Mouse (Mus musculus): ENCODE data around the gene Efcab9. TPM values are rescaled to one million over a fixed set of nuclear protein-coding genes. Genes with fewer than 3 reads are reported as not detected.

Gene Efcab9
- polyA plus RNA-seq, 1 experiment from 2014 or later, result 0.87 TPM

- WGBS, result 56% methylated on average over 2 of the region's 2 CpGs
- no peak for ATAC-seq (ENCODE audit: insufficient read depth, low FRiP score)
- no peaks in the 10 kb centered on the region for H3K36me3 ChIP-seq (ENCODE audit: control insufficient read depth, insufficient read depth, low read length)
- H3K4me3 ChIP-seq (replicated peaks; ENCODE audit: low read length), result no peak overlapping the region
- H3K27me3 ChIP-seq (ENCODE audit: control insufficient read depth, insufficient read depth, low read length), result no peaks in the 10 kb centered on the region
- H3K9me3 ChIP-seq (replicated peaks; ENCODE audit: control insufficient read depth, low read length), result no peaks in the 10 kb centered on the region
- H3K4me1 ChIP-seq (ENCODE audit: control insufficient read depth, insufficient read depth, low read length), result peaks cover 16% of the 10 kb centered on the region
- H3K4me2 ChIP-seq (ENCODE audit: low read depth, low read length), result no peak overlapping the region
- no peak overlapping the region for H3K9ac ChIP-seq (ENCODE audit: low read length)
- H3K27ac ChIP-seq (ENCODE audit: low read length), result no peak overlapping the region
These were observed 36.6 kb downstream of the Efcab9 start for GRCm38 (mm10) chr11:32495283-32495682.

DNA sequence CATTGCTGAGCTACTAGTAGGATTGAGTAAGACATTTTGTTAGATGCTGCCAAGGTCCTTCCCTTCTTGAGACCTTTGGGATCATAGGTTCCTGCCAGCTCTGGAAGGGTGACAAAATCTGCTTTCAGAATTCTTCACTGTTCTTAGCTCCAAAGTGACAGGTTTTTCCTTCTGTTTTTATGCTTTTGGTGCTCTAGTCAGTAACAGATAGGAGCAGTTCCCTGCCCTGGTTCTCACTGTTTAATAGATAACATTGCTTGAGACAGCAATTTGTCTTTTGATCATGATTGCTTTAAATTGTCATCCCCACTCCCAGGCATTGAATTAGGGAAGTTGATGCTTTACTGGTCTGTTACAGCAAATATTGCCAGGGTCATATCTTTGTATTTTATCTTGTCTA is 38.6 kb downstream of the Efcab9 start:
- no peak overlapping the region for H3K4me2 ChIP-seq (ENCODE audit: low read depth, low read length)
- ATAC-seq (ENCODE audit: insufficient read depth, low FRiP score), result no peak

DNA sequence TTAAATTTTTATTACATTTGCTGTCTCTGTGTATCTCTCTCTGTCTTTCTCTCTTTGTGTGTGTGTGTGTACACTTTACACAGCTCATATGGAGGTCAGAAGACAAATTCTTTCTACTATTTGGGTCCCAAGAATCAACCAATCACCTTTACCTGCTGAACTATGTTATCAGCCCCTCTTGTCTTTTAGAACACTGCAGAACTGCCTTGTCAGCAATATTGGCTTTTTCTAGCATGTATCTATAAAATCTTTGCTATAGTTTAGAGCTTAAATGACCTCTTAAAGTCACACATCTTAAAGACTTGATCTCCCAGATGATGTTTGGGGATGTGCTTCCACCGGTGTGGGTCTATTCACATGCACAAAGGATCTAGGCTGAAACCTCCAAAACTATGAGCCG is 40.8 kb downstream of the Efcab9 start:
- 91% methylated on average over 2 of the region's 2 CpGs for WGBS
- Histone ChIP-seq H3K4me3 (replicated peaks; ENCODE audit: low read length) (no peak overlapping the region), H3K9ac (ENCODE audit: low read length) (no peak overlapping the region), H3K27me3 (ENCODE audit: control insufficient read depth, insufficient read depth, low read length) (no peaks in the 10 kb centered on the region), H3K4me2 (ENCODE audit: low read depth, low read length) (no peak overlapping the region), H3K9me3 (replicated peaks; ENCODE audit: control insufficient read depth, low read length) (no peaks in the 10 kb centered on the region), H3K27ac (ENCODE audit: low read length) (no peak overlapping the region), H3K36me3 (ENCODE audit: control insufficient read depth, insufficient read depth, low read length) (no peaks in the 10 kb centered on the region), H3K4me1 (ENCODE audit: control insufficient read depth, insufficient read depth, low read length) (peaks cover 27% of the 10 kb centered on the region)
- no peak for ATAC-seq (ENCODE audit: insufficient read depth, low FRiP score)

More for the DNA sequence above, 38.6 kb downstream of the Efcab9 start:
- no peaks in the 10 kb centered on the region for H3K9me3 ChIP-seq (replicated peaks; ENCODE audit: control insufficient read depth, low read length)
- H3K9ac ChIP-seq (ENCODE audit: low read length), result no peak overlapping the region
- no peaks in the 10 kb centered on the region for H3K36me3 ChIP-seq (ENCODE audit: control insufficient read depth, insufficient read depth, low read length)
- H3K4me3 ChIP-seq (replicated peaks; ENCODE audit: low read length), result no peak overlapping the region
- H3K27me3 ChIP-seq (ENCODE audit: control insufficient read depth, insufficient read depth, low read length), result no peaks in the 10 kb centered on the region
- H3K4me1 ChIP-seq (ENCODE audit: control insufficient read depth, insufficient read depth, low read length), result peaks cover 27% of the 10 kb centered on the region
- no peak overlapping the region for H3K27ac ChIP-seq (ENCODE audit: low read length)

DNA sequence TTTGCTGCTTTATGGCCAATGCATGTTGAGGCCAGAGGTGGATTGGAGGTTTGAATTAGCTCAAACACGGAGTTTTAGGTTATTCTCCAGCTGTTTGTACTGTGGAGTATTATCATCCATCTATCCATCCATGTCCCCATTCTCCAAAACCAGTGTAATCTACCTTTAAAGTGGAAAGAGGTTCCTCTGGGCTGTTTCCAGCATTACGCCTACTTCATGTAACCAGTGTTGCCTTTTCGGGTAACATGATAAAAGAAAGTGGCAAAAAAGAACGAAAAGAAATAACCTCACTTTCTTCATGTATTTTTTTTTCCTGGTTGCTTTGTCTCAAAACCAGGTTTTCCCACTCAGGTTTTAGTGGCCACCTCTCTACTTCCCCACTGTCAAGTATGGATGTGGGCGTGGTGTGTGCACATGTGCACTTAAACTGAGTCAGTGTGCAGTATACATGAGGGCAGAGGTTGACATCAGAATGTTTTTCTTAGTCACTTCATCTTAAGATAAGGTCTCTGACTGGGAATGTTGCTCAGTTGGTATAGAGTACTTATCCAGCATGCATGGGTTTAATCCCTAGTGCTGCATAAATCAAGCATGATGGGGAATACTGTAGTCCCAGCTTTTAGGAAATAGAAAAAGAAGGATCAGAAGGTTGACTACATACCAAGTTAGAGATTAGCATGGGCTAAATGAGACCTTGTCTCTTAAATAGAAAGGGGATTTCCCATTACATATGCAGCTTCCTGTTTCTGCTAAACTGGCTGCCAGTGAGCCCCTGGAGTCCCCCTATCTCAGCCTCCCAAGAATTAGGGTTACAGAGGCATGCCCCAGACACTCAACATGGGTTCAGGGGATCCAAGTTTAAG is 42.8 kb downstream of the Efcab9 start:
- H3K27me3 ChIP-seq (ENCODE audit: control insufficient read depth, insufficient read depth, low read length), result no peaks in the 10 kb centered on the region
- H3K4me3 ChIP-seq (replicated peaks; ENCODE audit: low read length), result no peak overlapping the region
- 62% methylated on average over 5 of the region's 5 CpGs for whole genome bisulfite sequencing
- no peaks in the 10 kb centered on the region for H3K36me3 ChIP-seq (ENCODE audit: control insufficient read depth, insufficient read depth, low read length)
- no peak overlapping the region for H3K9ac ChIP-seq (ENCODE audit: low read length)
- peak overlapping the region; percentile 53; the same call in 1 of the 2 replicates for H3K27ac ChIP-seq (ENCODE audit: low read length)
- no peak overlapping the region for H3K4me2 ChIP-seq (ENCODE audit: low read depth, low read length)
- H3K9me3 ChIP-seq (replicated peaks; ENCODE audit: control insufficient read depth, low read length), result no peaks in the 10 kb centered on the region
- no peak for ATAC-seq (ENCODE audit: insufficient read depth, low FRiP score)
- peaks cover 27% of the 10 kb centered on the region for H3K4me1 ChIP-seq (ENCODE audit: control insufficient read depth, insufficient read depth, low read length)

- Histone ChIP-seq H3K36me3 (ENCODE audit: control insufficient read depth, insufficient read depth, low read length) (no peaks in the 10 kb centered on the region), H3K4me1 (ENCODE audit: control insufficient read depth, insufficient read depth, low read length) (peaks cover 22% of the 10 kb centered on the region), H3K9me3 (replicated peaks; ENCODE audit: control insufficient read depth, low read length) (no peaks in the 10 kb centered on the region), H3K27me3 (ENCODE audit: control insufficient read depth, insufficient read depth, low read length) (no peaks in the 10 kb centered on the region), H3K4me2 (ENCODE audit: low read depth, low read length) (no peak overlapping the region), H3K27ac (ENCODE audit: low read length) (peak overlapping the region; percentile 53; the same call in 1 of the 2 replicates), H3K9ac (ENCODE audit: low read length) (no peak overlapping the region), H3K4me3 (replicated peaks; ENCODE audit: low read length) (no peak overlapping the region)
- no peak for ATAC-seq (ENCODE audit: insufficient read depth, low FRiP score)
These were observed 43.5 kb downstream of the Efcab9 start for GRCm38 (mm10) chr11:32488344-32488743.

DNA sequence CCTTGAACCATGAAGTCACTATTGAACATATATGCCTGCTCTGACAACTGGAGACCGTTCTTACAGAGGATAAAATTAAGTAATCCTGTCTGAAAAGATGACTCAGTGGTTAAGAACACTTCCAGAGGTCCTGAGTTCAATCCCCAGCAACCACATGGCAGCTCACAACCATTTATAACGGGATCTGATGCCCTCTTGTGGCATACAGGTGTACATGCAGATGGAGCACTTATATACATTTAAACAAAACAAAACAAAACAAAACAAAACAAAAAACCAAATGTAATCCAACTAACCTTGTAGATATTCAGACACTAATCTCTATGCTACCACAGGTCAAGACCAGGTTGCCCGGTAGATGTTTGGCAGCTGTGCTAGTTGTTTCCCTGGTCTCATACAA is 44.4 kb downstream of the Efcab9 start:
- no peak overlapping the region for H3K4me3 ChIP-seq (replicated peaks; ENCODE audit: low read length)
- H3K9me3 ChIP-seq (replicated peaks; ENCODE audit: control insufficient read depth, low read length), result no peaks in the 10 kb centered on the region
- no peaks in the 10 kb centered on the region for H3K27me3 ChIP-seq (ENCODE audit: control insufficient read depth, insufficient read depth, low read length)
- H3K4me1 ChIP-seq (ENCODE audit: control insufficient read depth, insufficient read depth, low read length), result peaks cover 19% of the 10 kb centered on the region
- H3K4me2 ChIP-seq (ENCODE audit: low read depth, low read length), result no peak overlapping the region
- WGBS, result 81% methylated on average over 3 of the region's 3 CpGs
- H3K9ac ChIP-seq (ENCODE audit: low read length), result no peak overlapping the region
- H3K27ac ChIP-seq (ENCODE audit: low read length), result no peak overlapping the region
- no peak for ATAC-seq (ENCODE audit: insufficient read depth, low FRiP score)
- H3K36me3 ChIP-seq (ENCODE audit: control insufficient read depth, insufficient read depth, low read length), result no peaks in the 10 kb centered on the region

DNA sequence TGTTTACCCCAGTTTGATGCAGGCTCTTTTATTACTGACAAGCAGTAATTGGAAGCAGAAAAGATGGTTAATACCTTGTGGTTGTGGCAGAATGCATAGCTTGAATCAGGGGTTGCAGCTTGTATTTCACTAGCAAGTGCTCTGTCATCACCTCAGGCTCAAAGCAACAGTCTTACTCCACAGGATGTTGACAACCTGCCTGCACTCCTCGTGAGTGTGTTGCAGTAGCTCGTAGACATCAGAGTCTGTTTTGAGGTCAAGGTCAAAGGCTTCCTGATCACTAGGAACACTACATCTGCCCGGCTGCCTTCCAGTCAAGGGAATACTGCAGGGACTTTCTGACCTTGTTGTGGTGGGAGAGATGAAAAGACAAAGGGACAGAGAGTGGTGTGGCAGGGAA is 45.3 kb downstream of the Efcab9 start:
- ATAC-seq (ENCODE audit: insufficient read depth, low FRiP score), result no peak
- no peaks in the 10 kb centered on the region for H3K36me3 ChIP-seq (ENCODE audit: control insufficient read depth, insufficient read depth, low read length)
- H3K9me3 ChIP-seq (replicated peaks; ENCODE audit: control insufficient read depth, low read length), result no peaks in the 10 kb centered on the region
- WGBS, result 51% methylated on average over 3 of the region's 3 CpGs
- H3K27me3 ChIP-seq (ENCODE audit: control insufficient read depth, insufficient read depth, low read length), result no peaks in the 10 kb centered on the region
- H3K4me1 ChIP-seq (ENCODE audit: control insufficient read depth, insufficient read depth, low read length), result peaks cover 19% of the 10 kb centered on the region
- no peak overlapping the region for H3K4me3 ChIP-seq (replicated peaks; ENCODE audit: low read length)
- H3K9ac ChIP-seq (ENCODE audit: low read length), result no peak overlapping the region
- no peak overlapping the region for H3K4me2 ChIP-seq (ENCODE audit: low read depth, low read length)
- H3K27ac ChIP-seq (ENCODE audit: low read length), result no peak overlapping the region

DNA sequence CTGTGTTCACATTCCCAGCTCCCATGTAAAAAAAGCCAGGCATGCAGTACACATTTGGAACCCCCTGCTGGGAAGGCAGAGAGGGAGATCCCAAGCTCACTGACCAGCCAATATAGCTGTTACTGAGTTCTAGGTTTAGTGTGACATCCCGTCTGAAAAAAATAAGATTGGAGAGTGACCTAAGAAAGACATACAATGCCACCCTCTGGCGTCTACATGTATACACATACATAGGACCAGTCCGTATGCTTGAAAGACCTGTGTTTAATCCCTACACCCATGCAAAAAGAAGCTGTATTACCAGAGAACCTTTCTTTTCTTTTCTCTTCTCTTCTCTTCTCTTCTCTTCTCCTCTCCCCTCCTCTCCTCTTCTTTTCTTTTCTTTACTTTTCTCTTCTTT is 46.6 kb downstream of the Efcab9 start:
- Histone ChIP-seq H3K36me3 (ENCODE audit: control insufficient read depth, insufficient read depth, low read length) (no peaks in the 10 kb centered on the region), H3K4me2 (ENCODE audit: low read depth, low read length) (no peak overlapping the region), H3K9ac (ENCODE audit: low read length) (no peak overlapping the region), H3K9me3 (replicated peaks; ENCODE audit: control insufficient read depth, low read length) (no peaks in the 10 kb centered on the region), H3K4me1 (ENCODE audit: control insufficient read depth, insufficient read depth, low read length) (peaks cover 15% of the 10 kb centered on the region), H3K4me3 (replicated peaks; ENCODE audit: low read length) (no peak overlapping the region), H3K27ac (ENCODE audit: low read length) (no peak overlapping the region), H3K27me3 (ENCODE audit: control insufficient read depth, insufficient read depth, low read length) (no peaks in the 10 kb centered on the region)
- 60% methylated on average over 3 of the region's 3 CpGs for WGBS
- no peak for ATAC-seq (ENCODE audit: insufficient read depth, low FRiP score)

- Histone ChIP-seq H3K36me3 (ENCODE audit: control insufficient read depth, insufficient read depth, low read length) (no peaks in the 10 kb centered on the region), H3K27ac (ENCODE audit: low read length) (no peak overlapping the region), H3K4me3 (replicated peaks; ENCODE audit: low read length) (no peak overlapping the region), H3K9me3 (replicated peaks; ENCODE audit: control insufficient read depth, low read length) (no peaks in the 10 kb centered on the region), H3K4me1 (ENCODE audit: control insufficient read depth, insufficient read depth, low read length) (no peaks in the 10 kb centered on the region), H3K4me2 (ENCODE audit: low read depth, low read length) (no peak overlapping the region), H3K9ac (ENCODE audit: low read length) (no peak overlapping the region), H3K27me3 (ENCODE audit: control insufficient read depth, insufficient read depth, low read length) (no peaks in the 10 kb centered on the region)
- 55% methylated on average over 2 of the region's 2 CpGs for WGBS
- no peak for ATAC-seq (ENCODE audit: insufficient read depth, low FRiP score)
These were observed 50.4 kb downstream of the Efcab9 start for GRCm38 (mm10) chr11:32481525-32481924.

Measured in stomach, embryonic 16.5 days (tissue).